8 mouse cellular contexts compared by ENCODE assay signal in genomic region chr6:39206581-39207461, GRCm38 (mm10). TPM values are rescaled to one million over a fixed set of nuclear protein-coding genes. Genes with fewer than 3 reads are reported as not detected.
DNase-seq lines count a peak whose midpoint lies in the region; ATAC-seq and TF ChIP-seq lines count a peak whose summit lies in the region.

TSS of gene Kdm7a (minus strand) at chr6:39206789.

- peak; percentile 86 for ATAC-seq in forebrain, embryonic 15.5 days (replicated peaks)
- peak; percentile 87 for ATAC-seq in neural tube, embryonic 14.5 days (ENCODE audit: low read depth)

- intact Hi-C loops in heart, postnatal 25 days (cut with DNase I), result loop anchor here (2.0 to 5.0 kb wide), 3 partner anchors 35 to 655 kb away; partner anchors contain the start of gene Luc7l2

- peak within 1 kb of the TSS; percentile 96 for H3K9ac ChIP-seq in forebrain, embryonic 15.5 days (replicated peaks)
- H3K9ac ChIP-seq in neural tube, embryonic 14.5 days (replicated peaks; ENCODE audit: low read depth, low read length), result peak within 1 kb of the TSS; percentile 97

- WGBS in forebrain, embryonic 15.5 days, result under 1% methylated on average over 78 of the region's 124 CpGs
- under 1% methylated on average over 89 of the region's 124 CpGs for WGBS in neural tube, embryonic 14.5 days

- no peaks in the 10 kb centered on the region for H3K36me3 ChIP-seq in forebrain, embryonic 15.5 days
- H3K36me3 ChIP-seq in neural tube, embryonic 14.5 days (ENCODE audit: control insufficient read depth, insufficient read depth, low read length), result no peaks in the 10 kb centered on the region
- no peaks in the 10 kb centered on the region for H3K36me3 ChIP-seq in testis, adult 2 months (ENCODE audit: control insufficient read depth, insufficient read depth, low read length)

- peak within 1 kb of the TSS; percentile 97 for H3K27ac ChIP-seq in forebrain, embryonic 15.5 days (replicated peaks)
- peak within 1 kb of the TSS; percentile 96 for H3K27ac ChIP-seq in neural tube, embryonic 14.5 days (ENCODE audit: low read depth, low read length)
- H3K27ac ChIP-seq in testis, adult 2 months (ENCODE audit: control insufficient read depth, insufficient read depth, low read depth, low read length), result peak within 1 kb of the TSS; percentile 99

- H3K9me3 ChIP-seq in forebrain, embryonic 15.5 days, result no peaks in the 10 kb centered on the region
- no peaks in the 10 kb centered on the region for H3K9me3 ChIP-seq in neural tube, embryonic 14.5 days (ENCODE audit: control insufficient read depth, low read length)

- peaks cover 12% of the 10 kb centered on the region for H3K4me1 ChIP-seq in forebrain, embryonic 15.5 days
- peaks cover 9% of the 10 kb centered on the region for H3K4me1 ChIP-seq in neural tube, embryonic 14.5 days (ENCODE audit: control insufficient read depth, insufficient read depth, low read length)
- peaks cover 4% of the 10 kb centered on the region for H3K4me1 ChIP-seq in testis, adult 2 months (ENCODE audit: control insufficient read depth, insufficient read depth, low read length)

- peak; percentile 81 for DNase-seq in ES-CJ7 (ENCODE audit: low read depth, low spot score)
- peak; percentile 94 for DNase-seq in cerebellum, adult 11-12 months
- peak; percentile 83 for DNase-seq in heart, postnatal 25 days (ENCODE audit: low spot score)
- DNase-seq in layer of hippocampus, adult 18-20 months (ENCODE audit: low spot score in 2 of 2), result peak; percentile 85 to 86
- DNase-seq in lung, adult 18-20 months, result peak; percentile 86 to 89

- TF ChIP-seq CTCF in testis, adult 2 months (IDR thresholded peaks at IDR 0.05; ENCODE audit: control insufficient read depth, insufficient read depth, insufficient replicate concordance, low read depth, low read length), result no peak

- H3K4me3 ChIP-seq in forebrain, embryonic 15.5 days, result peak within 1 kb of the TSS; percentile 100
- peak within 1 kb of the TSS; percentile 97 for H3K4me3 ChIP-seq in neural tube, embryonic 14.5 days (ENCODE audit: low read depth, low read length)
- H3K4me3 ChIP-seq in testis, adult 2 months (ENCODE audit: control insufficient read depth, low read depth, low read length), result peak within 1 kb of the TSS; percentile 88

- peak within 1 kb of the TSS; percentile 78 for H3K4me2 ChIP-seq in forebrain, embryonic 15.5 days (replicated peaks)
- peak within 1 kb of the TSS; percentile 69 for H3K4me2 ChIP-seq in neural tube, embryonic 14.5 days (ENCODE audit: low read depth, low read length)

- peak; percentile 34; the same call in 1 of the 2 replicates for TF ChIP-seq POLR2A in testis, adult 2 months (IDR thresholded peaks at IDR 0.05; ENCODE audit: control insufficient read depth, low read depth, low read length)

- H3K27me3 ChIP-seq in forebrain, embryonic 15.5 days, result no peaks in the 10 kb centered on the region
- H3K27me3 ChIP-seq in neural tube, embryonic 14.5 days (ENCODE audit: control insufficient read depth, insufficient read depth, low read length), result no peaks in the 10 kb centered on the region
- H3K27me3 ChIP-seq in testis, adult 2 months (ENCODE audit: control insufficient read depth, insufficient read depth, low read length), result no peaks in the 10 kb centered on the region

RNA-seq across cellular contexts. Expression of gene Kdm7a, which starts in this region (rescaled TPM):
- 7.4 and 8.1 TPM in 2 replicates for polyA plus RNA-seq in forebrain, embryonic 15.5 days (2015; fragmentation: Nextera tagmentation; extraction: Ambion mirVana)
- 10 to 100 TPM; 17.2 to 19.9 TPM for total RNA-seq in heart, postnatal 25 days (2021)
- 10 to 100 TPM; 51.7 to 57.9 TPM for total RNA-seq in layer of hippocampus, adult 18-20 months (2021)
- polyA plus RNA-seq in neural tube, embryonic 14.5 days (2014; fragmentation: Nextera tagmentation; extraction: Ambion mirVana), result 5.8 and 10.1 TPM in 2 replicates
- 3.9 and 5.1 TPM in 2 replicates for polyA plus RNA-seq in testis, adult 2 months (2012; rRNA removed)

Comparison
In these comparisons a context has a peak if more than half of its experiments do, and no peak if none do; other contexts are left out.
1. Peak in every context shown above with its lines: DNase-seq, ATAC-seq, H3K4me3 ChIP-seq and H3K27ac ChIP-seq.